Mouse (Mus musculus) CD4-positive helper T cell, adult 2 months (primary cell): ENCODE data around the gene 1700024G13Rik.
"Not testable (repeated sequence)": the region's sequence is repeated elsewhere in the genome, so short reads cannot be mapped to it uniquely, and the experiment has no call there.

Experiments
- DNase-seq: peaks from one replicate; pipeline ENCODE4 v3.0.0-alpha.2; 2012; ENCODE audit warnings: low read depth, missing footprints, low spot score

The 1700024G13Rik gene

GRCm38 (mm10) chr14:32388196-32388595, at the start of gene 1700024G13Rik:
TSS of gene 1700024G13Rik (minus strand) at chr14:32388391.
- peak; percentile 21 for DNase-seq

GRCm38 (mm10) chr14:32437352-32437793, 49.2 kb upstream of the 1700024G13Rik start:
- DNase-seq = no peak

- no peak for DNase-seq
Observed at GRCm38 (mm10) chr14:32429030-32429602, 40.9 kb upstream of the 1700024G13Rik start.

GRCm38 (mm10) chr14:32423946-32424345, 35.8 kb upstream of the 1700024G13Rik start:
- DNase-seq = no peak

- no peak for DNase-seq
Observed at GRCm38 (mm10) chr14:32418747-32419146, 30.6 kb upstream of the 1700024G13Rik start.

GRCm38 (mm10) chr14:32412075-32412474, 23.9 kb upstream of the 1700024G13Rik start:
- DNase-seq = no peak

GRCm38 (mm10) chr14:32410084-32410483, 21.9 kb upstream of the 1700024G13Rik start:
- DNase-seq = no peak

GRCm38 (mm10) chr14:32405399-32405798, 17.2 kb upstream of the 1700024G13Rik start:
- not testable (repeated sequence) for DNase-seq

GRCm38 (mm10) chr14:32381619-32382018, 6.6 kb downstream of the 1700024G13Rik start:
- DNase-seq = no peak

- no peak for DNase-seq
Observed at GRCm38 (mm10) chr14:32381066-32381465, 7.1 kb downstream of the 1700024G13Rik start.

- DNase-seq = no peak
Observed at GRCm38 (mm10) chr14:32380099-32380480, 8.1 kb downstream of the 1700024G13Rik start.

- no peak for DNase-seq
Observed at GRCm38 (mm10) chr14:32379395-32380098, 8.6 kb downstream of the 1700024G13Rik start.

- no peak for DNase-seq
Observed at GRCm38 (mm10) chr14:32372510-32372909, 15.7 kb downstream of the 1700024G13Rik start.

- DNase-seq = no peak
Observed at GRCm38 (mm10) chr14:32369756-32370155, 18.4 kb downstream of the 1700024G13Rik start.

- DNase-seq = no peak
Observed at GRCm38 (mm10) chr14:32364359-32364758, 23.8 kb downstream of the 1700024G13Rik start.

- DNase-seq = not testable (repeated sequence)
Observed at GRCm38 (mm10) chr14:32351181-32351920, 36.8 kb downstream of the 1700024G13Rik start.

- no peak for DNase-seq
Observed at GRCm38 (mm10) chr14:32347307-32347706, 40.9 kb downstream of the 1700024G13Rik start.

GRCm38 (mm10) chr14:32344694-32345093, 43.5 kb downstream of the 1700024G13Rik start:
- no peak for DNase-seq

- no peak for DNase-seq
Observed at GRCm38 (mm10) chr14:32344176-32344575, 44.0 kb downstream of the 1700024G13Rik start.

- no peak for DNase-seq
Observed at GRCm38 (mm10) chr14:32341823-32342222, 46.4 kb downstream of the 1700024G13Rik start.

- no peak for DNase-seq
Observed at GRCm38 (mm10) chr14:32336547-32336946, 51.6 kb downstream of the 1700024G13Rik start.

GRCm38 (mm10) chr14:32336021-32336420, 52.2 kb downstream of the 1700024G13Rik start:
- DNase-seq = no peak
